Mouse (Mus musculus) MEL (cell line): ENCODE data around the gene Scn11a. TPM values are rescaled to one million over a fixed set of nuclear protein-coding genes. Genes with fewer than 3 reads are reported as not detected.

Source experiments
- DNase-seq: peaks from one replicate; pipeline ENCODE4 v3.0.0; 2011; ENCODE audit warnings: low read depth, low spot score
- H3K27ac ChIP-seq: 2 replicates; pipeline ENCODE4 v1.5.1; 2012; ENCODE audit warnings: low read depth, mild to moderate bottlenecking, control low read depth, low read length, moderate library complexity; ENCODE audit not compliant: control insufficient read depth
- H3K27me3 ChIP-seq, 2 experiments: fragments of 150-350 bp in 1 of 2; sonication (generic) in 1 of 2; 2 replicates each; pipeline ENCODE4 v1.6.1; 2012; ENCODE audit warnings: low read length in 2 of 2, mild to moderate bottlenecking in 2 of 2, improper control_type of control experiment in 1 of 2, moderate library complexity in 1 of 2; ENCODE audit not compliant: insufficient read depth in 2 of 2, control insufficient read depth in 1 of 2
- H3K36me3 ChIP-seq, 2 experiments: 2 replicates each; pipeline ENCODE4 v1.6.1; 2012 to 2014; ENCODE audit warnings: low read length in 2 of 2, improper control_type of control experiment in 1 of 2, inconsistent platforms in 1 of 2, mild to moderate bottlenecking in 1 of 2; ENCODE audit not compliant: insufficient read depth in 2 of 2, control insufficient read depth in 1 of 2
- H3K4me1 ChIP-seq, 2 experiments: fragments of 150-350 bp in 1 of 2; sonication (generic) in 1 of 2; 2 replicates each; pipeline ENCODE4 v1.6.1; 2012; ENCODE audit warnings: low read length in 2 of 2, improper control_type of control experiment in 1 of 2, mild to moderate bottlenecking in 1 of 2; ENCODE audit not compliant: insufficient read depth in 2 of 2, control insufficient read depth in 1 of 2
- H3K4me3 ChIP-seq, 2 experiments: fragments of 150-350 bp in 1 of 2; sonication (generic) in 1 of 2; 2 replicates each; pipeline ENCODE4 v1.5.1; 2012; ENCODE audit warnings: low read depth in 2 of 2, low read length in 2 of 2, mild to moderate bottlenecking in 2 of 2, moderate library complexity in 2 of 2, control low read depth in 1 of 2, improper control_type of control experiment in 1 of 2; ENCODE audit not compliant: control insufficient read depth in 1 of 2, insufficient read depth in 1 of 2
- H3K79me2 ChIP-seq: 2 replicates; pipeline ENCODE4 v1.6.1; 2012; ENCODE audit warnings: mild to moderate bottlenecking, low read length, moderate library complexity; ENCODE audit not compliant: control insufficient read depth, poor library complexity, insufficient read depth
- H3K9ac ChIP-seq: 2 replicates; pipeline ENCODE4 v1.6.1; 2012; ENCODE audit warnings: low read depth, mild to moderate bottlenecking, control low read depth, low read length, moderate library complexity; ENCODE audit not compliant: control insufficient read depth, poor library complexity, severe bottlenecking
- H3K9me3 ChIP-seq: fragments of 150-350 bp; sonication (generic); replicated peaks from 2 replicates; pipeline ENCODE4 v1.6.1; 2012; ENCODE audit warnings: mild to moderate bottlenecking, low read length, improper control_type of control experiment, moderate library complexity; ENCODE audit not compliant: insufficient read depth
- BHLHE40 ChIP-seq: IDR thresholded peaks from 2 replicates; pipeline ENCODE4 v1.6.1; 2012; ENCODE audit warnings: low read depth, mild to moderate bottlenecking, inconsistent platforms, low read length, improper control_type of control experiment, borderline replicate concordance
- CHD2 ChIP-seq: IDR thresholded peaks from 2 replicates; pipeline ENCODE4 v1.6.1; 2011; ENCODE audit warnings: low read length, improper control_type of control experiment
- CTCF ChIP-seq, 3 experiments: IDR thresholded peaks in 2 of 3; conservative IDR thresholded peaks in 1 of 3; 2 replicates each; pipeline ENCODE4 v1.5.1; 2011 to 2012; ENCODE audit warnings: low read length in 3 of 3, low read depth in 2 of 3, mild to moderate bottlenecking in 2 of 3, improper control_type of control experiment in 1 of 3, inconsistent platforms in 1 of 3, mixed read lengths in 1 of 3, moderate library complexity in 1 of 3; ENCODE audit not compliant: control insufficient read depth in 1 of 3, insufficient read depth in 1 of 3, poor library complexity in 1 of 3, severe bottlenecking in 1 of 3
- ETS1 ChIP-seq: IDR thresholded peaks from 2 replicates; pipeline ENCODE4 v1.6.1; 2012; ENCODE audit warnings: low read depth, mild to moderate bottlenecking, inconsistent platforms, low read length, improper control_type of control experiment, moderate library complexity
- GABPA ChIP-seq: IDR thresholded peaks from 2 replicates; pipeline ENCODE4 v1.6.1; 2012; ENCODE audit warnings: low read depth, mild to moderate bottlenecking, inconsistent platforms, low read length, improper control_type of control experiment, moderate library complexity
- KAT2A ChIP-seq: conservative IDR thresholded peaks from 2 replicates; pipeline ENCODE4 v1.6.1; 2012; ENCODE audit warnings: low read depth, low read length, improper control_type of control experiment, inconsistent platforms
- MAFK ChIP-seq: IDR thresholded peaks from 2 replicates; pipeline ENCODE4 v1.6.1; 2011; ENCODE audit warnings: low read depth, mild to moderate bottlenecking, low read length, improper control_type of control experiment, borderline replicate concordance
- MEF2A ChIP-seq: IDR thresholded peaks from 2 replicates; pipeline ENCODE4 v1.6.1; 2014; ENCODE audit warnings: low read depth, mild to moderate bottlenecking, inconsistent platforms, low read length, improper control_type of control experiment; ENCODE audit not compliant: poor library complexity, insufficient replicate concordance, severe bottlenecking; ENCODE audit errors: extremely low read depth
- MXI1 ChIP-seq: IDR thresholded peaks from 2 replicates; pipeline ENCODE4 v1.6.1; 2011; ENCODE audit warnings: mild to moderate bottlenecking, low read depth, low read length, improper control_type of control experiment
- MYB ChIP-seq: IDR thresholded peaks from 2 replicates; pipeline ENCODE4 v1.6.1; 2011; ENCODE audit warnings: mild to moderate bottlenecking, low read depth, low read length, improper control_type of control experiment
- RCOR1 ChIP-seq: IDR thresholded peaks from 2 replicates; pipeline ENCODE4 v1.6.1; 2012; ENCODE audit warnings: low read depth, mild to moderate bottlenecking, inconsistent platforms, low read length, improper control_type of control experiment
- SIN3A ChIP-seq: IDR thresholded peaks from 2 replicates; pipeline ENCODE4 v1.6.1; 2012; ENCODE audit warnings: low read length, improper control_type of control experiment, inconsistent platforms
- TBP ChIP-seq: IDR thresholded peaks from 2 replicates; pipeline ENCODE4 v1.8.0; 2011; ENCODE audit warnings: low read depth, low read length, improper control_type of control experiment
- USF1 ChIP-seq: IDR thresholded peaks from 2 replicates; pipeline ENCODE4 v1.6.1; 2014; ENCODE audit warnings: low read depth, mild to moderate bottlenecking, inconsistent platforms, low read length, improper control_type of control experiment, moderate library complexity
- ZC3H11A ChIP-seq: IDR thresholded peaks from 2 replicates; pipeline ENCODE4 v1.6.1; 2012; ENCODE audit warnings: low read depth, mild to moderate bottlenecking, inconsistent platforms, low read length, improper control_type of control experiment
- ZKSCAN1 ChIP-seq: IDR thresholded peaks from 2 replicates; pipeline ENCODE4 v1.6.1; 2012; ENCODE audit warnings: low read depth, mild to moderate bottlenecking, inconsistent platforms, low read length, improper control_type of control experiment, moderate library complexity
- polyA plus RNA-seq, 2 experiments: library from polyadenylated mRNA; stranded (reverse) in 1 of 2; unstranded in 1 of 2; fragments of >175 nt in 1 of 2; fragments of >200 nt in 1 of 2; gene quantifications; 2 replicates each; pipeline versions ENCODE4 v1.2.1 to v1.2.4; 2012; ENCODE audit warnings: low replicate concordance in 2 of 2, low read depth in 1 of 2; ENCODE audit not compliant: insufficient read length in 2 of 2, insufficient read depth in 1 of 2, missing spikeins in 1 of 2
- total RNA-seq: library from RNA; depleted of rRNA; stranded (reverse); fragments of 300-350 nt; gene quantifications from 2 replicates; pipeline ENCODE4 v1.2.3, GENCODE M21; 2012

Scn11a gene
- total and polyA plus RNA-seq, 3 experiments, result 0.04 to 0.15 TPM; not detected in 1

DNA sequence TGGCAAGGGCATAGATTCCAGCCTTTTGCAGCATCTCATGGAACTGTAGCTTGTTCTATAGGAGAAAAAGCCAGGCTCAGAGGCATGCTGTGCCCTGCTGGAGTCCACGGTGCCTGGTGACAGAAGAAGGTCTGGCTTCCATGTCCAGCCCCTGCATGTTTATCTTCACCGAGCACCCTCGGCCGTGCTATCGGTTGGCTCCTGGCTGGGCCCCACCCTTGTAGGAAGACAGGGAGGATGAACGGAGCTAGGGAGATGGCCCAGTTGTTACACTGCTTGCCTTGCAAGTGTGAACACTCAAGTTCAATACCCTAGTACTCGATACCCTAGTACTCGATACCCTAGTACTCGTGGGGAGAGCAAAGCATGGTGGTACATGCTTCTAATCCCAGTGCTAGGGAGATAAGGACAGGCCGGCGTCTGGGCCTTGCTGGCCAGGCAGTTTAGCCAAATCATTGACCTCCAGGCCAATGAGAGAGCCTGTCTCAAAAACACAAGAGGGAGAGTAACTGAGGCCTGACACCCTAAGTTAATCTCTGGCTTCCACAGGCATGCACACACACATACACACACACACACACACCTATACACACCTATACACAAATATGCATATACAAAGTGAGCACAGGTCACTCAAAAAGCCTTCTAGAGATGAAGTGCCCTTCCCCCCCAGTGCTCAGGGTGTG, 96.7 kb downstream of the Scn11a start:
- DNase-seq, result no peak
- Histone ChIP-seq H3K4me3 (no peak overlapping the region), H3K79me2 (no peaks in the 10 kb centered on the region), H3K4me1 (no peaks in the 10 kb centered on the region), H3K36me3 (no peaks in the 10 kb centered on the region), H3K9me3 (no peaks in the 10 kb centered on the region), H3K27ac (no peak overlapping the region), H3K9ac (no peak overlapping the region), H3K27me3 (no peaks in the 10 kb centered on the region)
- TF ChIP-seq BHLHE40, result no peak
- TF ChIP-seq MAFK, result no peak
- no peak for TF ChIP-seq ZKSCAN1
- no peak for TF ChIP-seq ETS1
- TF ChIP-seq USF1, result no peak
- TF ChIP-seq RCOR1, result no peak
- TF ChIP-seq KAT2A, result no peak
- no peak for TF ChIP-seq CTCF (IDR thresholded peaks at IDR 0.05 in 2 of 3, conservative IDR thresholded peaks at IDR 0.05 in 1 of 3; ENCODE audit: control insufficient read depth in 1 of 3, insufficient read depth in 1 of 3, low read depth in 2 of 3, low read length in 3 of 3, poor library complexity in 1 of 3, severe bottlenecking in 1 of 3)
- TF ChIP-seq GABPA, result no peak

DNA sequence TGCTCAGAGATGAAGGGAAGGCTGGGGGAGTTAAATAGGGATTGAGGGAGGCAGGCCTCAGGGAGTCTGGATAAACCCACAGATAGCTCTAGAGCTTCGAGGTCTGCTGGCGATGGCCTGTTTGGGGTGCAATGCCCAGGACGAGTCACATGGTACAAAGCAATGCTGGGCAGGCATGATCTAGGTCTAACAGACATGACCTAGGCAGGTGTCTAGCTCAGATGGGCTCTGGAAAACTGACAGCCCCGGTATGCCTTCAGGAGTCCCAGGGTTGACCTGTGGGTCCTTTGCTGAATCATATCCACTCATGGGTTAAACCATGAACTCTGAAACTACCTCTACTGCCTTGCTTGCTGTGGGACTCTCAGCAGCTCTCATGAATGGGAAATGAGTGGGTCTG, 98.3 kb downstream of the Scn11a start:
- DNase-seq, result no peak
- H3K79me2 ChIP-seq, result no peaks in the 10 kb centered on the region
- no peaks in the 10 kb centered on the region for H3K36me3 ChIP-seq
- no peaks in the 10 kb centered on the region for H3K27me3 ChIP-seq
- no peak overlapping the region for H3K4me3 ChIP-seq
- no peaks in the 10 kb centered on the region for H3K9me3 ChIP-seq
- H3K4me1 ChIP-seq, result no peaks in the 10 kb centered on the region
- TF ChIP-seq MYB, result no peak
- no peak for TF ChIP-seq BHLHE40
- no peak for TF ChIP-seq ZKSCAN1
- no peak for TF ChIP-seq SIN3A
- TF ChIP-seq MEF2A, result no peak
- TF ChIP-seq ZC3H11A, result no peak
- no peak for TF ChIP-seq TBP
- TF ChIP-seq USF1, result no peak
- no peak for TF ChIP-seq CHD2
- TF ChIP-seq MXI1, result no peak
- no peak overlapping the region for H3K27ac ChIP-seq
- no peak overlapping the region for H3K9ac ChIP-seq
